Mouse (Mus musculus): ENCODE measurements at regions not wholly inside any gene's neighbourhood (a gene's known extent, or its start where the extent isn't known, plus 50 kb on each side); places are given as distances from the start of the nearest gene placed in this dataset.

GRCm38 (mm10) chr1:72046072-72046471, 166.0 kb downstream of the Mreg start:
- no peak for DNase-seq (ENCODE audit: low read depth, low spot score)

- DNase-seq (ENCODE audit: low read depth, low spot score): no peak
These were observed 173.6 kb downstream of the Mreg start for GRCm38 (mm10) chr1:72038518-72038917.

DNA sequence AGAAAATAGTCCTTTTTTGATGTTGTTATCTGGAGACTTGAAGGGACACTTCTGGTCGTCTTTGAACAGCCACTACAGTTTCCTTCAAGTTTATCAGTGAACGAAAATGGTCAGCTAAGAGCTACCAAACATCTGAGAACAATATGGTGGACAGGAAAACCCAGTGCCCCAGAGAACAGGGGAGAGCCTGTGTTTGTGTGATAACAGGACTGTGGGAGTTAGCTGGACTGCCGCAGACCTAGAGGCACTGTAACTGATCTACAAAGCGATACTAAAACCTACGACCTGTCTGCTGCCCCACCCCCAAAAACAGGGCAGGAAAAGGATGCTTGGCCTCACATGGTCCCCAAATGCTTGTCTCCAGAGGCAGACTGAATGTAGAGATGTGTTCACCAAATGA, 175.5 kb downstream of the Mreg start:
- DNase-seq (ENCODE audit: low read depth, low spot score): no peak

DNA sequence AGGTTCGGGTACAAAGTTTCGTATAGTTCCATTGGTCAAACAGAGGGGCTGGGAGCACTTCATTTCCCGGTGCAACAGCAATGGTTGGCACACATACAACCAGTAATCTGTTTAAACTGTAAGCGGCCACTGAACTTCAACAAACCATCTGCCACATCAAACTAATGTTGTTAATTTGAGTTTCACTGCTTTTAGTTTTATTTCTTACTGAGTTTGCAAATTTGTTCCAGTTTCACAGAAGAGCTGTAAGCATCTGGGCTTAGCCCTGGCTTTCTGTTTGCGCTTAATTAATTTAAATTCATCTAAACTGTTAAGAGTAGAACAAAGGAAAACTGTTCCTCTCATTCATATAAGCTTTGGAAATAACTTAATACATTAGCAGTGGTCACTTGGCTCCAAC, 176.0 kb downstream of the Mreg start:
- no peak for DNase-seq (ENCODE audit: low read depth, low spot score)

DNA sequence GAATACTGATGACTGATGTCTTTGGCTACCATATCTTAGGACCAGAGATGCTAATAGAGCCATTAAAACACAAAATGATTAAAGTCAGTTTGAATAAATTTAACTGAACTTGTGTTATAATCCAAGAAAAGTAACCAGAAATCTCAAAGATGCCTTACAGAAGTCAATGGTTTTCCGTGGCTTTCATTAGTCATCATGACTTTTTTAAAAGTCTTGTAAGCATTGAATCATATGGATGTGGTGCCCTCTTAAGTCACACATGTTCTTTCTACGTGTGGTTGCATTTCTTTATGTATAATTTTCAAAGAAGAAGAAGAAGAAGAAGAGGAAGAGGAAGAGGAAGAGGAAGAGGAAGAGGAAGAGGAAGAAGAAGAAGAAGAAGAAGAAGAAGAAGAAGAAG, 178.2 kb downstream of the Mreg start:
- no peak for DNase-seq (ENCODE audit: low read depth, low spot score)

DNA sequence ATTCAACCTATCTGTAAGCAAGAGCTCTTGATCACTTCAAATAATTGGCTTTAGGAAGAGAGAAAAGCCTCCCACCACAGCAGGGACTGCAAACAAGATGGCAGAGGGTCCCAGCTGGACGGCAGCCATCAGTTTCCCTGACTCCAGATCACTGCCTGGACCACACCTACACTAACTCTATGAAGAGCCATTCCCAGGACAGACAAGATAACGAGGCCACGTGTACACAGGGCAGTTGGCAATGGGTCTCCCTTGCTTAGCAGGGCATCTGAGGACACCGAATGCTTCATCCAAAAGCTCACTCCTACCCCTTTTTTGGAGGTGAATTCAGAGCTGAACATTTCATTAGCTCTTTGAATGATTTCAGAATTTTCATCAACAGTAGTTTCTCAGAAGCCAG, 179.9 kb downstream of the Mreg start:
- peak; percentile 28 for DNase-seq (ENCODE audit: low read depth, low spot score)

DNA sequence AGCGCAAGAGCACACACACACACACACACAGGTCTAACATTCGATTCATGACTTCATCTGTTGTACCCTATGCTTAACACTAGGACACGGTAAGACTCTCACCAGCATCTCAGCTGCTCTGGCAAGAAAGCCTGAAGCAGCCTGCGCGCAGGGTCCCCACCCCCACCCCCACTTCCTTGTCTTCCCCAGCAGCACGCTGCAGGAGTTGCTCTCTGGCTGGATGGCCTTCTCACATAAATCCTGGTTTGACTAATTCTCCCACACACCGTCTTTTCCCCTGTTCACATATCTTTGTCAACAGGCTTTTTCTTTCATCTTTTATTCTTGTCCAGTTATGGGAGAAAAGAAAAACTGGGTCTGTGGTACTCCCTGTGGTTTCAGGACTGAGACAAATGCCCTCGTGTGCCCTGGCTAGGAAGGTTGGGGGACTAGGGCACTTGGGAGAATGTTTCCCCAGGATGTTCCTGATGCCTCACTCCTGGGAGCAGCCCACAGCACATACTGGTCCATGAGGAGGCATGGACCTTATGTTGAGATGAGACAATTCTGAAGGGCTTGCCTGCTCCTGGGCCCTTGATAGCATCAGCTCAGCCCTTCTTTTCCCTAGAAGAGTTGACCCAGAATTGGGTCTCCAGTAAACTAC, 181.2 kb downstream of the Mreg start:
- DNase-seq (ENCODE audit: low read depth, low spot score): no peak

DNA sequence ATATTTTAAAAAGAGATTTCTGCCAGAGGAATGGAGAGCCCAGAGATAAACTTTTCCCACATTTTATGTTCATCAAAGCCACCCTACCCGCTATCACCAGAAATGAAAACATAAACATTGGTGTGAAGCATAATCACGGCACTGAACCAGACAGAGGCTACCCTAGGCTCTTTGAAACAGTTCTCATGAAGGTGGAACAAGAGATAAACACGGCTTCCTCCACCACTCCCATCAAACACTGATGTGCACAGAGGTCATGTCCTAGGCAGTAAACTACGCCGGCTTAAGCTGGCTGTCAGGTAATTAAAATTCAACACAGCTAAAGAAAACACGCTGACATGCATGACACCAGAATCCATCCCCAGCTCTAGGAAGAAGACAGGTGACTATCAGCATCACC, 182.5 kb downstream of the Mreg start:
- no peak for DNase-seq (ENCODE audit: low read depth, low spot score)

DNA sequence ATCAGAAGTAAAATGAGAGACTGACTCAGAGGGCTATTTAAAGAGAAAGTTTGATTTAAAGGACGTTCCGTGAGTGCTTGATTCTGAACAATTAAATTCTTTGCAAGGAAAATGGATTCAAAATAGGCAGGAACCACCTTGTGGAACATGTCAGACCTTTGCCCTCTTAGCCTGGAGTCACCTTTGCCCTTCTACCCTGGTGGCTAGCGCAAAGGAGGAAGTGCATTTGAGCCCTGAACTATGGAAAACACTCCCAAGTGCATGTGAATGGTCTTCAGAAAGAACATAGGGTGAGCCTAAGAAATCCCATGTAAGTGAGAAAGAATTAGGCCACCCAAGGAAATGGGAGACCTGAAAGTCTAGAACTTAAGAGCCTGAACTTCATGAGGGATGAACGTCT, 185.2 kb downstream of the Mreg start:
- no peak for DNase-seq (ENCODE audit: low read depth, low spot score)

- no peak for DNase-seq (ENCODE audit: low read depth, low spot score)
These were observed 189.5 kb downstream of the Mreg start for GRCm38 (mm10) chr1:72022631-72023030.

DNA sequence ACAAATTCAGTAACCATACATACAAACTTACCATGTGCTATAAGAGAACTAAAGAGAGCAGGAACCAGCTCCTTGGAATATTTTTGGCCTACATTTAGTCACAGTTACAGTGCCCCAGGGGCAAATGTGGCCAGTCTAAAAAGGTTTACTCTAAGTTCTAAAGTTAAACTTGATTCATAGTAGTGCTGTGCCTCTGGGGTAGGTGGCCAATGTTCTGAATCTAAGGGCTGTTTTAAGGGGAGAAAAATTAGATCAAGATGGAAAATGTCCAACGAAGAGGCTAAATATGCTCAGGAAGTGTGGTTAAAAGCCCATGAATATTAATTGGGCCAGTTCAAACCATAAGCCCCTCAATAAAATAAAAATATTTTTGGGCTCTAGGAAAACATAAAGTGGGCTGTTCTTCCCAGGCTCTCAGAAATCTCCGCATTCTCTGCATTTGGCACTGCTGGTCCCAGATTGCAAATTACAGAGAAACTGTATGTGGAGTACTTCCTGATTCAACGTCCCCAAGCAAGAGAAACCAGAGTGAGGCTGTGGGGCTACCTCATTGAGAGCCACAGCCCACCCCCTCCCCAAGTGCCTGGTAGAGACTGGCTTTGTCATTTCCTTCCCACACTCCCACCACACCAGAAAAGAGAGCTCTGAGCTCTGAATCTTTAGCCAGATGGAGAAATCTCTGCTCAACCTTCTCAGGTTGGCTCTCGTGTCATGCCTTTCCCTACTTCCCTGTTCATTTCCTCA, 193.5 kb downstream of the Mreg start:
- DNase-seq (ENCODE audit: low read depth, low spot score): no peak

DNA sequence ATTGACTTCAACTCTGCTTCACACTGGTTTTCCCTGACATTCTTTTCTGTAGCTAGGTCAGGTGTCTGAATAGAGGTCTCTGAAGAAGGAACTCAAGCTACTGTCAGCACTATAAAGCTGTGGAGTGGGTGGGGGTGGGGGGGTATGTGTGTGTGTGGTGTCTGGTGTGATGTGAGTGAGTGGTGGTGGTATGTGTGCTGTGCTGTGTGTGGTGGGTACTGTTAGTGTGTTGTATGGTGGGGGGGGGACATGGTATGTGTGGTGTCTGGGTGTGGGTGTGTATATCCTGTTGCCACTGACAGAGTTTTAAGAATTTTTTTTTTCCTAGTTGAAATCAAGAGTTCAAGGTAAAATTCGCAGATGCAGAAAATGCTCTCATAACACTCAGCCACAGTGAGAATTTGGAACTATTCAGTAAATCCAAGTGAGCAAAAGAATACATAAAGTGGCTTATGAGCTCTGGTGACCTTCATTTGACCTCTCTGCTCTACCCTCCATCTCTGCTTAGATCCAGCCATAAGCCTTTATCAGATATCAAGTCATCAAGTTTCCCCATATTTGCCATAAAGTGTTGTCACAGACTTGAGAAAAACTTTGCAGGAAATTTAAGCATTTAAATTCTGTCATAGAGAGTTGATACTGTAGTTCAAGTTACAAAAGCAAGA, 194.2 kb downstream of the Mreg start:
- no peak for DNase-seq (ENCODE audit: low read depth, low spot score)

DNA sequence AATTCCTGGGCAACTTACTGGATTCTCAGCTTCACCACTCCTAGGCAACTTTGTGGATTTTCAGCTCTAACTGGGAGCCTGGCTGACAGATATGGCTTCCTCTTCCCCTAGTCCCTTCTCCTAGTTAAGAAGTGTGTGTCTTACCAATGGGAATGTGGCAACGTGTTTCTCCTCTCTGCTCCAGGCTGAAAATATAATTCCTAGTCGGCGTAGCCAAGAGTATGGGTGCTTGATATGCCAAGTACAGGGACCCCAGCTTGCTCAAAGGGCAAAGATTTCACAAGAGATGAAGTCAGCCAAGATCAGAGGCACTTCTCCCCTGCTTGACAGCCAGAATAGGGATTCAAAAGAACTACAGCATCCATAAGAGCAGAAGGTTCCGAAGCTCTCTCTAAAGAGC, 196.6 kb downstream of the Mreg start:
- DNase-seq (ENCODE audit: low read depth, low spot score): no peak

DNA sequence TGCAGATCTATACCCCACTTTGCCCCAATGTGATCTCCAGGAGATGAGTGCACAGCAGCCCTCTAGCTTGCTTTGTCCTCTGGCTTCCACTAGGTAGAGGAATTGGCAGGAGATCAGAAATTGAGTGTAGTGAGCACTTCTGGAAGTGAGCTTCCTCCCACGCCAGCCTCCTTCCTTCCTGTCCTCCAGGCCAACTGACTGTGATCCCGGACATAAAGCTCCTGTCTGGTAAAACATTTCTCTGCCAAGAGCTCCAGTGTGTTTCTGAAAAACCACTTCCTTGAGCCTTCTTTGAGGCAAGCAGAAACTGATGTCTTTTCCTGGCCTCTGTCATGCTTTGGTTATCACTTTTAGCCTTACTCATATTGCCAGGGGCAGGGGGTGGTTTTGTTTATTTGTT, 197.5 kb downstream of the Mreg start:
- no peak for DNase-seq (ENCODE audit: low read depth, low spot score)

- no peak for DNase-seq (ENCODE audit: low read depth, low spot score)
These were observed 198.2 kb downstream of the Mreg start for GRCm38 (mm10) chr1:72013863-72014262.

GRCm38 (mm10) chr1:72012710-72013109, 199.4 kb downstream of the Mreg start:
- no peak for DNase-seq (ENCODE audit: low read depth, low spot score)

DNA sequence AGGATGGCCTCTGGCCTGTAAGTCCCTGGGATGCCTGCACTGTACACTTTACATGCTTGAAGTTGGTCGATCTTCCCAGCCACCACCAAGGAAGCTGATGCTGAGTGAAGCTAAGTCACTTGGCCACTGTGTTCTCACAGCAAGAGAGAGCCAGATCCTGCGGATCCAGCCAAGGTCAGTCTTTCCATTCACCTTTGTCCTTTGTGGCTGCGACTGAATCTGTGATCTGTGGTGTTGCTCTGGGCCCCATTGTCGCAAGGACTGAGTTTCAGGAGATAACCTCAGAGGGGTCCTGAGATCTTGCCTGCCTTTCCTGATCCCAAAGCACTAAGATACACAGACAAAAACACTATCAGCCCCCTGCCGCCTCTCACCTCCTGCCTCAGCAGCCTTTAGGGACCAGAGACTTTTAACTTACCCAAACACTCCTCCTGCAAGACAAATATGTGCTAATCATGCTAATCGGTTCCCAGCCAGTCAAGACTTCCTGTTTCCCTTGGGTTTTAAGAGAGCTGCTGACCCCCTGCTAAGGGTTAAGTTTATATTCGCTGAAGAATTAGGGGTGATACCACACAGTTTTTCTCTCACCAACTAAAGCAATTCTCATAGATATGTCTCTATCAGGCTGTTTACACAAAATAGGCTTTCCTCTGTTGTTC, 202.7 kb downstream of the Mreg start:
- DNase-seq (ENCODE audit: low read depth, low spot score): no peak

- DNase-seq (ENCODE audit: low read depth, low spot score): no peak
These were observed 205.3 kb downstream of the Mreg start for GRCm38 (mm10) chr1:72006696-72007291.

DNA sequence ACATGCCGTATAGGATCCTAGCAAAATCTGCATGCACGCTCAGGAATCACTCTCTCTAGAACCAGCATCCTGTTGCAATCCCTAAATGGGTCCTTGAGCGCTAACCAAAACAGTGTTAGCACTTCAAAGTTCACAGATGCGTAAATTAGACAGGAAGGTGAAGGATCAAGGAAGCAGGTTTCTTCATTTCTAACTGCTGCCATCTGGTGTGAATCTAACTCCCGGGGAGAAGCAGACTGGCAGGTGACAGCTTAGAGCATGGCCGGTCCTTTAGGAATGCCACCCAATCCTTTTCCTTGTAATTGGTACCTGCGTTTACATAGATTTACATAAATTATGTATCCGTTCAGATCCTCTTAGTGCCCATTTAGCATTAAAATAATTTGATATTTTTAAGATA, 206.2 kb downstream of the Mreg start:
- no peak for DNase-seq (ENCODE audit: low read depth, low spot score)

GRCm38 (mm10) chr1:72005550-72005949, 206.6 kb downstream of the Mreg start:
- DNase-seq (ENCODE audit: low read depth, low spot score): no peak

- no peak for DNase-seq (ENCODE audit: low read depth, low spot score)
These were observed 208.5 kb downstream of the Mreg start for GRCm38 (mm10) chr1:72003424-72004278.
